Mouse (Mus musculus) urinary bladder, adult 2 months (tissue): ENCODE measurements around the gene Myl6. TPM values are rescaled to one million over a fixed set of nuclear protein-coding genes. Genes with fewer than 3 reads are reported as not detected.

Experiments
- polyA plus RNA-seq: library from polyadenylated mRNA; depleted of rRNA; stranded (reverse); fragments of >200 nt; gene quantifications from 2 replicates; pipeline ENCODE4 v1.2.3, GENCODE M21; 2012; rRNA removed

Myl6 gene
- polyA plus RNA-seq, 1 experiment: 11,320 TPM

Other genes with a start within 250 kb of the Myl6 start
- 0.03 TPM in 1 of 2 replicates, not detected in the other for gene Apon, start 240.0 kb downstream of the Myl6 start, polyA plus RNA-seq
- gene Apof, start 225.5 kb downstream of the Myl6 start, polyA plus RNA-seq: 0.25 TPM in 2 replicates
- 33.0 and 39.1 TPM in 2 replicates for gene Stat2, start 223.6 kb downstream of the Myl6 start, polyA plus RNA-seq
- gene Il23a, start 195.4 kb downstream of the Myl6 start, polyA plus RNA-seq: 0.12 TPM in 1 of 2 replicates, not detected in the other
- gene Pan2, start 190.8 kb downstream of the Myl6 start, polyA plus RNA-seq: 27.9 and 31.7 TPM in 2 replicates
- gene Cnpy2, start 171.7 kb downstream of the Myl6 start, polyA plus RNA-seq: 118 and 124 TPM in 2 replicates
- 138 and 150 TPM in 2 replicates for gene Cs, start 156.4 kb downstream of the Myl6 start, polyA plus RNA-seq
- 63.6 and 66.9 TPM in 2 replicates for gene Coq10a, start 125.1 kb downstream of the Myl6 start, polyA plus RNA-seq
- gene Ankrd52, start 117.0 kb downstream of the Myl6 start, polyA plus RNA-seq: 19.9 and 26.5 TPM in 2 replicates
- gene Slc39a5, start 92.9 kb downstream of the Myl6 start, polyA plus RNA-seq: not detected in 2 replicates
- 47.2 and 50.1 TPM in 2 replicates for gene Nabp2, start 82.7 kb downstream of the Myl6 start, polyA plus RNA-seq
- gene Rnf41, start 82.5 kb downstream of the Myl6 start, polyA plus RNA-seq: 25.4 and 25.5 TPM in 2 replicates
- 91.5 and 97.0 TPM in 2 replicates for gene Smarcc2, start 34.9 kb downstream of the Myl6 start, polyA plus RNA-seq
- 3.0 and 3.3 TPM in 2 replicates for gene Myl6b, start 4.5 kb upstream of the Myl6 start, polyA plus RNA-seq
- 56.9 and 61.6 TPM in 2 replicates for gene Esyt1, start 31.7 kb upstream of the Myl6 start, polyA plus RNA-seq
- gene Zc3h10, start 53.6 kb upstream of the Myl6 start, polyA plus RNA-seq: 12.5 TPM in 2 replicates
- gene Rpl41, start 55.2 kb upstream of the Myl6 start, polyA plus RNA-seq: 2,645 and 3,313 TPM in 2 replicates
- gene Pa2g4, start 71.8 kb upstream of the Myl6 start, polyA plus RNA-seq: 74.1 and 75.9 TPM in 2 replicates
- gene Erbb3, start 95.5 kb upstream of the Myl6 start, polyA plus RNA-seq: 25.1 and 27.0 TPM in 2 replicates
- gene Rps26, start 132.6 kb upstream of the Myl6 start, polyA plus RNA-seq: 1,064 and 1,154 TPM in 2 replicates
- gene Ikzf4, start 151.8 kb upstream of the Myl6 start, polyA plus RNA-seq: 1.4 and 2.3 TPM in 2 replicates
- 19.2 and 21.0 TPM in 2 replicates for gene Suox, start 179.9 kb upstream of the Myl6 start, polyA plus RNA-seq
- 101 and 107 TPM in 2 replicates for gene Rab5b, start 202.1 kb upstream of the Myl6 start, polyA plus RNA-seq
- gene Pmel, start 210.1 kb upstream of the Myl6 start, polyA plus RNA-seq: 0.72 and 0.95 TPM in 2 replicates
- 23.6 and 32.4 TPM in 2 replicates for gene Cdk2, start 210.9 kb upstream of the Myl6 start, polyA plus RNA-seq